Mouse (Mus musculus) MEL (cell line): ENCODE measurements around the gene Cmss1.

Source experiments
- CHD2 ChIP-seq: IDR thresholded peaks from 2 replicates; pipeline ENCODE4 v1.6.1; 2011; ENCODE audit warnings: low read length, improper control_type of control experiment
- CTCF ChIP-seq, 3 experiments: IDR thresholded peaks in 2 of 3; conservative IDR thresholded peaks in 1 of 3; 2 replicates each; pipeline ENCODE4 v1.5.1; 2011 to 2012; ENCODE audit warnings: low read length in 3 of 3, low read depth in 2 of 3, mild to moderate bottlenecking in 2 of 3, improper control_type of control experiment in 1 of 3, inconsistent platforms in 1 of 3, mixed read lengths in 1 of 3, moderate library complexity in 1 of 3; ENCODE audit not compliant: control insufficient read depth in 1 of 3, insufficient read depth in 1 of 3, poor library complexity in 1 of 3, severe bottlenecking in 1 of 3
- HCFC1 ChIP-seq: IDR thresholded peaks from 2 replicates; pipeline ENCODE4 v1.6.1; 2012; ENCODE audit warnings: low read depth, mild to moderate bottlenecking, inconsistent platforms, low read length, improper control_type of control experiment, moderate library complexity
- KAT2A ChIP-seq: conservative IDR thresholded peaks from 2 replicates; pipeline ENCODE4 v1.6.1; 2012; ENCODE audit warnings: low read depth, low read length, improper control_type of control experiment, inconsistent platforms
- MAX ChIP-seq: IDR thresholded peaks from 2 replicates; pipeline ENCODE4 v1.6.1; 2011; ENCODE audit warnings: low read length, improper control_type of control experiment
- MAZ ChIP-seq: IDR thresholded peaks from 2 replicates; pipeline ENCODE4 v1.6.1; 2012; ENCODE audit warnings: low read depth, mild to moderate bottlenecking, inconsistent platforms, low read length, improper control_type of control experiment
- MXI1 ChIP-seq: IDR thresholded peaks from 2 replicates; pipeline ENCODE4 v1.6.1; 2011; ENCODE audit warnings: mild to moderate bottlenecking, low read depth, low read length, improper control_type of control experiment
- MYC ChIP-seq: IDR thresholded peaks from 2 replicates; pipeline ENCODE4 v1.6.1; 2011; ENCODE audit warnings: low read depth, mild to moderate bottlenecking, low read length, improper control_type of control experiment, moderate library complexity
- NRF1 ChIP-seq: IDR thresholded peaks from 2 replicates; pipeline ENCODE4 v1.6.1; 2014; ENCODE audit warnings: low read depth, mild to moderate bottlenecking, inconsistent platforms, low read length, improper control_type of control experiment, moderate library complexity; ENCODE audit not compliant: poor library complexity, insufficient read depth, severe bottlenecking
- POLR2A ChIP-seq, 2 experiments: IDR thresholded peaks; 2 replicates each; pipeline ENCODE4 v1.6.1; 2011 to 2012; ENCODE audit warnings: low read length in 2 of 2, mild to moderate bottlenecking in 2 of 2, control low read depth in 1 of 2, improper control_type of control experiment in 1 of 2, low read depth in 1 of 2, moderate library complexity in 1 of 2; ENCODE audit not compliant: control insufficient read depth in 1 of 2, insufficient read depth in 1 of 2, poor library complexity in 1 of 2
- RAD21 ChIP-seq: IDR thresholded peaks from 2 replicates; pipeline ENCODE4 v1.6.1; 2011; ENCODE audit warnings: mild to moderate bottlenecking, low read depth, low read length, improper control_type of control experiment
- USF2 ChIP-seq, 2 experiments: IDR thresholded peaks; 2 replicates each; pipeline ENCODE4 v1.6.1; 2011 to 2012; ENCODE audit warnings: improper control_type of control experiment in 2 of 2, low read length in 2 of 2, borderline replicate concordance in 1 of 2, inconsistent platforms in 1 of 2, low read depth in 1 of 2, mild to moderate bottlenecking in 1 of 2; ENCODE audit not compliant: insufficient read depth in 1 of 2
- ZC3H11A ChIP-seq: IDR thresholded peaks from 2 replicates; pipeline ENCODE4 v1.6.1; 2012; ENCODE audit warnings: low read depth, mild to moderate bottlenecking, inconsistent platforms, low read length, improper control_type of control experiment
- ZKSCAN1 ChIP-seq: IDR thresholded peaks from 2 replicates; pipeline ENCODE4 v1.6.1; 2012; ENCODE audit warnings: low read depth, mild to moderate bottlenecking, inconsistent platforms, low read length, improper control_type of control experiment, moderate library complexity

- TF ChIP-seq CTCF (IDR thresholded peaks at IDR 0.05 in 2 of 3, conservative IDR thresholded peaks at IDR 0.05 in 1 of 3; ENCODE audit: control insufficient read depth in 1 of 3, insufficient read depth in 1 of 3, low read depth in 2 of 3, low read length in 3 of 3, poor library complexity in 1 of 3, severe bottlenecking in 1 of 3) (no peak), MAX (no peak), POLR2A (IDR thresholded peaks at IDR 0.05; ENCODE audit: control insufficient read depth in 1 of 2, insufficient read depth in 1 of 2, low read depth in 1 of 2, low read length in 2 of 2, poor library complexity in 1 of 2) (no peak), ZKSCAN1 (no peak), CHD2 (no peak), NRF1 (no peak), MXI1 (no peak), MAZ (no peak), USF2 (IDR thresholded peaks at IDR 0.05; ENCODE audit: borderline replicate concordance in 1 of 2, insufficient read depth in 1 of 2, low read depth in 1 of 2, low read length in 2 of 2) (no peak), KAT2A (no peak), RAD21 (no peak), HCFC1 (no peak), ZC3H11A (no peak), MYC (no peak)
Observed at GRCm38 (mm10) chr16:57317882-57318636, 288.6 kb downstream of the Cmss1 start.
